Mouse (Mus musculus): Measurements from ENCODE around the gene Slc22a1. TPM values are rescaled to one million over a fixed set of nuclear protein-coding genes. Genes with fewer than 3 reads are reported as not detected.
A peak's percentile ranks its signal among the peaks of the same experiment; 100 is the strongest.
"Not testable (repeated sequence)": the region's sequence is repeated elsewhere in the genome, so short reads cannot be mapped to it uniquely, and the experiment has no call there.

Gene Slc22a1
- polyA plus RNA-seq, 1 experiment from 2014 or later = not detected

DNA sequence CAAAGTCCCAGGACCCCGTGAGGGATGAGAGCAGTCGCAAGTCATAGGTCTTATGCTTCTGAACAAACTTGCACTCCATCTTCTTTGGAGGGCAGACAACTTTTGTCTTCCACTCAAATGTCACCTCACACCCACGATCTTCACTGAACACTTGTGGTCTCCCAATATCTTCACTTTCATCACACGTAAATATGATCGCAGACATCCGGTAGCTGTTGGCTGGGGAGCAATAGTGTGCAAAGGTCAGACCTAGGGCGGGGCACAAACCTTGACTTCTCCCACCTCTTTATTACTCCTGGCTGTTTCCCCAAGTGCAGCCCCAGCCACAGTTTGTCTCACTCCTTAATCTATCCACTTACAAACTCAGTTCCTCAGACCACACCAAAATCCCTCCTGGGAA lies 16.3 kb upstream of the Slc22a1 start:
- WGBS = 93% methylated on average over 7 of the region's 7 CpGs
- Histone ChIP-seq H3K36me3 (ENCODE audit: control insufficient read depth, insufficient read depth, low read length) (peaks cover 53% of the 10 kb centered on the region), H3K27me3 (replicated peaks; ENCODE audit: control insufficient read depth, insufficient read depth, low read length) (no peaks in the 10 kb centered on the region), H3K4me1 (ENCODE audit: control insufficient read depth, insufficient read depth, low read depth, low read length) (no peaks in the 10 kb centered on the region), H3K27ac (ENCODE audit: low read depth, low read length) (no peak overlapping the region), H3K9ac (ENCODE audit: low read depth, low read length) (no peak overlapping the region), H3K4me3 (ENCODE audit: low read length) (no peak overlapping the region), H3K9me3 (ENCODE audit: control insufficient read depth, low read length) (no peaks in the 10 kb centered on the region), H3K4me2 (ENCODE audit: low read length) (no peak overlapping the region)
- ATAC-seq = no peak

DNA sequence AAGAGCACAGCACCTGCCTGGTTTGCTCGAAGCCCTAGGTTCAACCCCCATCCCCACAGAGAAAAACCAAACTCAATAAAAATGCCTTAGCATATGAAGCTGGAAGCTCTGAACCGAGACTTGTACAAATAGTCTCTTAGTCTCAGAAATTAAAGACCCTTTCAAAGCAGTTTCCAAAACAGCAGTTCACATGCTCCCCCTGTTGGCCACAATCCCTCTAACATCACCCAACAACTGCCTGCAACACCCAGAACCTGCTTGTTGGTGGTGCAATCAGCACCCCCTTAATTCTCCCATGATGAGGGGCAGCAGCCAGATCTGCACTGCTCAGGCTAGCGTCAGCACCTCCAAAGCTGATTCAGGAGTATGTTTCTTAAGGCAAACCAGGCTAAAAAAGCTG lies 13.9 kb upstream of the Slc22a1 start:
- no peak overlapping the region for H3K4me3 ChIP-seq (ENCODE audit: low read length)
- no peaks in the 10 kb centered on the region for H3K27me3 ChIP-seq (replicated peaks; ENCODE audit: control insufficient read depth, insufficient read depth, low read length)
- no peak overlapping the region for H3K4me2 ChIP-seq (ENCODE audit: low read length)
- WGBS = 76% methylated on average over 3 of the region's 3 CpGs
- ATAC-seq = no peak
- no peak overlapping the region for H3K27ac ChIP-seq (ENCODE audit: low read depth, low read length)
- H3K36me3 ChIP-seq (ENCODE audit: control insufficient read depth, insufficient read depth, low read length) = peaks cover 49% of the 10 kb centered on the region
- no peak overlapping the region for H3K9ac ChIP-seq (ENCODE audit: low read depth, low read length)
- no peaks in the 10 kb centered on the region for H3K9me3 ChIP-seq (ENCODE audit: control insufficient read depth, low read length)
- H3K4me1 ChIP-seq (ENCODE audit: control insufficient read depth, insufficient read depth, low read depth, low read length) = no peaks in the 10 kb centered on the region

DNA sequence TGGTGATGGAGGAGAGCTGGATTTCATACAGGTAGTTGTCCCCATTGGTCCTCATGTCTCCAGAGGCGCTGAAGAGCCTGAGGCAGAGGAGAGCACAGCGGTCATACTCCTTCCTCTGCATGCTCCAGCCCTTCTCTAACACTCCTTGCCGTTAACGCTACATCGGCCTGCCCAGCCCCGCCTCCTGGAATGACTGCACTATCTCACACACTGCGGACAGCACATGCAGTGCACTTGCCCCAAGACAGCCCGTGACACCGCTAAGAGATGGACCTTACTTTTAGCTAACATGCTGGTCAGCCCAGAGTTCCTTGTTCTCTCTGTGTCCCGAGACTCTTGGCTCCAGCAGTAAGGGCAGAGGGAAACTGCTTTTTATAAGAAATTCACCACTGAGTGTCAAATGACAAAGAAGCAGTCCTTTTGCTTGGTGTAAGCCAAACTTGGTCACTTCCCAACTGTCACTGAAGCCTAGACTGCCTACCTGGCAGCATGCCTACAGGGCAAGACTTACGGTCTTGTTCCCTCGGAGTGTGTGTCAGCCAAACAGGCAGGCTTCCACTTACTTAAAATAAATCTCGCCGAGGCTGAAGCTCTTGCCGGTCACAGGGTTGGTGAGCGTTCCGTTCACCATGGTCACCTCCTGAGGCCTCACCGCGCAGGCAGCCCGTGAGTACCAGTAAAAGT lies 12.9 kb upstream of the Slc22a1 start:
- H3K9ac ChIP-seq (ENCODE audit: low read depth, low read length) = no peak overlapping the region
- no peaks in the 10 kb centered on the region for H3K4me1 ChIP-seq (ENCODE audit: control insufficient read depth, insufficient read depth, low read depth, low read length)
- H3K27me3 ChIP-seq (replicated peaks; ENCODE audit: control insufficient read depth, insufficient read depth, low read length) = no peaks in the 10 kb centered on the region
- H3K4me3 ChIP-seq (ENCODE audit: low read length) = no peak overlapping the region
- peak; percentile 81 for ATAC-seq
- H3K4me2 ChIP-seq (ENCODE audit: low read length) = no peak overlapping the region
- 87% methylated on average over 20 of the region's 20 CpGs for WGBS
- H3K27ac ChIP-seq (ENCODE audit: low read depth, low read length) = no peak overlapping the region
- peaks cover 51% of the 10 kb centered on the region for H3K36me3 ChIP-seq (ENCODE audit: control insufficient read depth, insufficient read depth, low read length)
- no peaks in the 10 kb centered on the region for H3K9me3 ChIP-seq (ENCODE audit: control insufficient read depth, low read length)

DNA sequence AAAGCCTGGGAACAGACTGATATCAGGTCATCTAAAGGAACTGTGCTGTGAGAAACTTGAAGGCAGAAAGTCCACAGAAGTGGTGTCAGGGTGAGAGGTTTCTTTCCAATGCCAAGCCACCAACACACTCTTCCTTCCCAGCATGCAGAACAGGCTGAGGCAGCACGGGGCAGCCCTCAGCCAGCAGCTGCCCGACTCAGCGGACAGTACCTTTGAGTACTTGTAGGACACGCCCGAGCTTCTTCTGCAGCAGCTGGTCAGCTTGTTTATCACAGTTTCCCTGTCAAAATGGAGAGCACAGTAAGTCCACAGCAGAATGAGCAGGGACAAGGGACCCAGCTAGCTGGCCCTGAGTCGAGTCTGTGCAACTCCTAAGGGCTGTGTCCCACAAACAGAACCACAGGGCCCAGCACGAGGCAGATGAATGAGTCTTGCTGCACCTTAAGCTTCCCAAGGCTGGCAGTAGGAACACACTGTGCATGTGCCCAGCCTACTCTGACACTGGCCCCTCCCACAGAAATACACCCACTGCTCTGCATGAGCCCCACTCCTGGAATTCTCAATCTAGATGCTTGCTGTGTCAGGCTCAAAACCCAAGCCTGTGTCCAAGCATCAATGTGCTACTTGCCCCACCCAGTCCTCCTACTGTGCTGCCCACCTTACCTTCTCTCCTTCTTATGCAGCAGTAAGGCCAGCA lies 9.4 kb upstream of the Slc22a1 start:
- no peak overlapping the region for H3K27ac ChIP-seq (ENCODE audit: low read depth, low read length)
- WGBS = 91% methylated on average over 7 of the region's 7 CpGs
- no peak overlapping the region for H3K4me3 ChIP-seq (ENCODE audit: low read length)
- ATAC-seq = no peak
- H3K9ac ChIP-seq (ENCODE audit: low read depth, low read length) = no peak overlapping the region
- no peaks in the 10 kb centered on the region for H3K4me1 ChIP-seq (ENCODE audit: control insufficient read depth, insufficient read depth, low read depth, low read length)
- H3K27me3 ChIP-seq (replicated peaks; ENCODE audit: control insufficient read depth, insufficient read depth, low read length) = no peaks in the 10 kb centered on the region
- H3K36me3 ChIP-seq (ENCODE audit: control insufficient read depth, insufficient read depth, low read length) = peaks cover 40% of the 10 kb centered on the region
- no peak overlapping the region for H3K4me2 ChIP-seq (ENCODE audit: low read length)
- no peaks in the 10 kb centered on the region for H3K9me3 ChIP-seq (ENCODE audit: control insufficient read depth, low read length)

DNA sequence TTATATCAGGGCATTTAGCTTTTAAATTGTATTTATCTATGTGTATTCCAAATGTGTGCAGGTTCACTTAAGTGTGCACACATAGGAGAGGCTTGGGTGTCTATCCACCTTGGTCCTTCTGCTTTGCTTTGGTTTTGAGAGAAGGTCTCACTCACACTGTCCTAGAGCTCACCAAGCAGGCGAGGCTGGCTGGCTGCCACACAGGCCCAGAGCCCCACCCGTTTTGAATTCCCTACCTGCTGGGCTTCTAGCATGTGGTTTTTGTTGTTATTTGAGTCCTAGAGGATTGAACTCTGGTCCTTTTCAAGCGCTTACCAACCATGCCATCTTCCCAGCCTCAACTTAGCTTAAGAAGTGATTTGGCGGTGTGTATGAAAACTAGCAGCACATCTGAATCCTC lies 8.8 kb upstream of the Slc22a1 start:
- Histone ChIP-seq H3K27me3 (replicated peaks; ENCODE audit: control insufficient read depth, insufficient read depth, low read length) (no peaks in the 10 kb centered on the region), H3K4me3 (ENCODE audit: low read length) (no peak overlapping the region), H3K9ac (ENCODE audit: low read depth, low read length) (no peak overlapping the region), H3K36me3 (ENCODE audit: control insufficient read depth, insufficient read depth, low read length) (peaks cover 38% of the 10 kb centered on the region), H3K9me3 (ENCODE audit: control insufficient read depth, low read length) (no peaks in the 10 kb centered on the region), H3K4me1 (ENCODE audit: control insufficient read depth, insufficient read depth, low read depth, low read length) (no peaks in the 10 kb centered on the region), H3K27ac (ENCODE audit: low read depth, low read length) (no peak overlapping the region), H3K4me2 (ENCODE audit: low read length) (no peak overlapping the region)
- WGBS = 74% methylated on average over 4 of the region's 4 CpGs
- no peak for ATAC-seq

DNA sequence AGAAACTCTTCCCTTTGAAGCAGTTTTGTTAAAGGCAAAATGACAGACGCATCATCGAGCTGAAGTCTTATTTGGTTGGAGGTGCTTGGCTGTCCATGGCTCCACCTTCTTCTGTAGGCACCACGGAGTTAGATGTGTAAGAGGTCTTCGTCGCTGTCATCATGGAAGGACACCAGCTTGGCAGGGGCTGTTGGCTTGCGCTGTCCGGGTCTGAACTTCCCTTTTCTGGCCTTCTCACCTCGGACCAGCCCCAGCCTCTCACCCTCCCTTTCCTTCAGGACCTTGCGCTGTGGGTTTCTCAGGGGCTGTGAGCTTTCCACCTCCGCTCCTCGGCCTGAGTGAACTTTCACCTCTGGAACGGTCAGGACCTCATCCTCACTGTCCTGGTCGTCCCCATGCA lies 8.0 kb upstream of the Slc22a1 start:
- WGBS = 97% methylated on average over 13 of the region's 13 CpGs
- Histone ChIP-seq H3K27ac (ENCODE audit: low read depth, low read length) (no peak overlapping the region), H3K27me3 (replicated peaks; ENCODE audit: control insufficient read depth, insufficient read depth, low read length) (no peaks in the 10 kb centered on the region), H3K9ac (ENCODE audit: low read depth, low read length) (no peak overlapping the region), H3K4me2 (ENCODE audit: low read length) (no peak overlapping the region), H3K36me3 (ENCODE audit: control insufficient read depth, insufficient read depth, low read length) (peaks cover 35% of the 10 kb centered on the region), H3K4me3 (ENCODE audit: low read length) (no peak overlapping the region), H3K4me1 (ENCODE audit: control insufficient read depth, insufficient read depth, low read depth, low read length) (no peaks in the 10 kb centered on the region), H3K9me3 (ENCODE audit: control insufficient read depth, low read length) (no peaks in the 10 kb centered on the region)
- ATAC-seq = no peak

DNA sequence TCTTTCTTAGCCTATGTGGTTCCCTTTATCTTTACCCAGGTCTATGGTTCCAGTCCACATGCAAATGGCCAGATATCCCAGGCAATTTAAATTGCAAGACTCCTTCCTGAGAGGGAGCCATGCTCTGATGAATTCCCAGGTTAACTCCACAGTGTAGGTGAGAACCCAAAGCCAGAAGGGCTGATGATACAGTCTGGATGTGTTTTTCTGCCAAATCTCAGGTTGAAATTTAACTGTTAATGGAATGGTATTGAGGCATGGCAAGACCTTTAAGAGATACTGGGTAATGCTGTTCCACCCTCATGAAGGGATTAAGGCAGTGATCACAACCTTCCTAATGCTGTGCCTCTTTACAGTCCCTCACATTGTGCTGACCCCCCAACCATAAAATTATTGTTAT lies 2.6 kb upstream of the Slc22a1 start:
- Histone ChIP-seq H3K36me3 (ENCODE audit: control insufficient read depth, insufficient read depth, low read length) (peaks cover 5% of the 10 kb centered on the region; the same call in 1 of the 2 replicates), H3K4me2 (ENCODE audit: low read length) (no peak overlapping the region), H3K27me3 (replicated peaks; ENCODE audit: control insufficient read depth, insufficient read depth, low read length) (no peaks in the 10 kb centered on the region), H3K4me1 (ENCODE audit: control insufficient read depth, insufficient read depth, low read depth, low read length) (no peaks in the 10 kb centered on the region), H3K4me3 (ENCODE audit: low read length) (no peak overlapping the region), H3K9ac (ENCODE audit: low read depth, low read length) (no peak overlapping the region), H3K27ac (ENCODE audit: low read depth, low read length) (no peak overlapping the region), H3K9me3 (ENCODE audit: control insufficient read depth, low read length) (no peaks in the 10 kb centered on the region)
- ATAC-seq = no peak

DNA sequence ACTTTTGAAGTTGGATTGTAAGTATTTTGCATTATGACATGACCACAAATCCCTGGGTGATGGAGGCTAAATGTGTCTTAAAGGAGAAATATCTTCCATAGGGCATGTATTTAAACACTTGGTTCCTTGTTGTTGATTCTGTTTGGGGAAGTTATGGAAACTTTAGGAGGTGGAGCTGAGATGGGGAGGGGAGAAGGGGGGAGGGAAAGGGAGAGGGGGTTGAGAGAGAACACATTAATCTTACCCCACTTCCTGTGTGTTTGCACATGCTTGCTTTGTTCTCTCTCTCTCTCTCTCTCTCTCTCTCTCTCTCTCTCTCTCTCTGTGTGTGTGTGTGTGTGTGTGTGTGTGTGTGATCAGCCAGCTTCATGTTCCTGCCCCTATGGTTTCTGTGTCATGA lies 1.5 kb upstream of the Slc22a1 start:
- H3K36me3 ChIP-seq (ENCODE audit: control insufficient read depth, insufficient read depth, low read length) = peaks cover 3% of the 10 kb centered on the region; the same call in 1 of the 2 replicates
- no peak overlapping the region for H3K27ac ChIP-seq (ENCODE audit: low read depth, low read length)
- H3K9ac ChIP-seq (ENCODE audit: low read depth, low read length) = no peak overlapping the region
- H3K4me3 ChIP-seq (ENCODE audit: low read length) = no peak overlapping the region
- H3K4me2 ChIP-seq (ENCODE audit: low read length) = no peak overlapping the region
- ATAC-seq = no peak
- no peaks in the 10 kb centered on the region for H3K9me3 ChIP-seq (ENCODE audit: control insufficient read depth, low read length)
- H3K4me1 ChIP-seq (ENCODE audit: control insufficient read depth, insufficient read depth, low read depth, low read length) = no peaks in the 10 kb centered on the region
- no peaks in the 10 kb centered on the region for H3K27me3 ChIP-seq (replicated peaks; ENCODE audit: control insufficient read depth, insufficient read depth, low read length)

DNA sequence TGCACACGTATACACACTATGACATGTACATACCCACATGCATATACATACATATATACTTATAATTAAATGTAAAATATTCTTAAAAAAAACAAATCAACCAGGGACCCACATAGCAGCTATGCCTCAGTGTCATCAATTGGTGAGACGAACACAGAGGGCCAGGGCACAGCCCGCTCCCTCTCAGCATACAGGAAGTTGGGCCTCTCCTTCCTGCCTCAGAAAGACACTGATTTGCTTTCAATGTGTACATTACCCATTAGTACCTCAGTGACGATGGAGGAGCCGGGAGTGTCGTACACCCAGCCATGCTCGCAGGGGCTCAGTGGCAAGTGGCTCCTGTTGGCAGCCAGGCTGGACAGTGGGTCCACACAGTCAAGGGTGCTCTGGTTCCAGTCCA lies 649 bp downstream of the Slc22a1 start:
- WGBS = 87% methylated on average over 7 of the region's 7 CpGs
- not testable (repeated sequence) for H3K9me3 ChIP-seq (ENCODE audit: control insufficient read depth, low read length); H3K36me3 ChIP-seq (ENCODE audit: control insufficient read depth, insufficient read depth, low read length); H3K4me1 ChIP-seq (ENCODE audit: control insufficient read depth, insufficient read depth, low read depth, low read length); H3K4me3 ChIP-seq (ENCODE audit: low read length); ATAC-seq; H3K4me2 ChIP-seq (ENCODE audit: low read length); H3K27me3 ChIP-seq (replicated peaks; ENCODE audit: control insufficient read depth, insufficient read depth, low read length); H3K9ac ChIP-seq (ENCODE audit: low read depth, low read length); H3K27ac ChIP-seq (ENCODE audit: low read depth, low read length)
